Mouse (Mus musculus): ENCODE measurements at regions not wholly inside any gene's neighbourhood (a gene's known extent, or its start where the extent isn't known, plus 50 kb on each side); places are given as distances from the start of the nearest gene placed in this dataset.
"Not testable (repeated sequence)": the region's sequence is repeated elsewhere in the genome, so short reads cannot be mapped to it uniquely, and the experiment has no call there.

- DNase-seq = no peak
Observed at GRCm38 (mm10) chr15:93189266-93189855, 85.6 kb downstream of the Gxylt1 start.

GRCm38 (mm10) chr15:93176221-93176620 is 98.8 kb downstream of the Gxylt1 start:
- no peak for DNase-seq

GRCm38 (mm10) chr15:93168784-93169183 is 106.2 kb downstream of the Gxylt1 start:
- DNase-seq = no peak

GRCm38 (mm10) chr15:93167451-93167850 is 107.5 kb downstream of the Gxylt1 start:
- no peak for DNase-seq

GRCm38 (mm10) chr15:93161924-93162910 is 112.8 kb downstream of the Gxylt1 start:
- no peak for DNase-seq

GRCm38 (mm10) chr15:93161329-93161728 is 113.7 kb downstream of the Gxylt1 start:
- no peak for DNase-seq

- no peak for DNase-seq
Observed at GRCm38 (mm10) chr15:93155756-93156155, 119.2 kb downstream of the Gxylt1 start.

- no peak for DNase-seq
Observed at GRCm38 (mm10) chr15:93154022-93154421, 121.0 kb downstream of the Gxylt1 start.

- no peak for DNase-seq
Observed at GRCm38 (mm10) chr15:93144899-93145298, 130.1 kb downstream of the Gxylt1 start.

GRCm38 (mm10) chr15:93144264-93144663 is 130.7 kb downstream of the Gxylt1 start:
- DNase-seq = no peak

GRCm38 (mm10) chr15:93133379-93133778 is 141.6 kb downstream of the Gxylt1 start:
- no peak for DNase-seq

GRCm38 (mm10) chr15:93131056-93131455 is 143.9 kb downstream of the Gxylt1 start:
- DNase-seq = no peak

- no peak for DNase-seq
Observed at GRCm38 (mm10) chr15:93125261-93125660, 149.7 kb downstream of the Gxylt1 start.

GRCm38 (mm10) chr15:93121156-93121555 is 153.8 kb downstream of the Gxylt1 start:
- no peak for DNase-seq

- not testable (repeated sequence) for DNase-seq
Observed at GRCm38 (mm10) chr15:93117806-93118205, 157.2 kb downstream of the Gxylt1 start.

GRCm38 (mm10) chr15:93115674-93116102 is 159.3 kb downstream of the Gxylt1 start:
- no peak for DNase-seq

GRCm38 (mm10) chr15:93104936-93105335 is 170.0 kb downstream of the Gxylt1 start:
- DNase-seq = no peak

- no peak for DNase-seq
Observed at GRCm38 (mm10) chr15:93103426-93103825, 171.6 kb downstream of the Gxylt1 start.

- DNase-seq = no peak
Observed at GRCm38 (mm10) chr15:93101881-93102280, 173.1 kb downstream of the Gxylt1 start.

GRCm38 (mm10) chr15:93100837-93101236 is 174.1 kb downstream of the Gxylt1 start:
- no peak for DNase-seq

GRCm38 (mm10) chr15:93099840-93100239 is 175.1 kb downstream of the Gxylt1 start:
- DNase-seq = no peak

GRCm38 (mm10) chr15:93096335-93096734 is 178.6 kb downstream of the Gxylt1 start:
- no peak for DNase-seq

GRCm38 (mm10) chr15:93095224-93095623 is 179.8 kb downstream of the Gxylt1 start:
- DNase-seq = no peak

All from kidney, adult 18-20 months (tissue).